Mouse (Mus musculus) C2C12 (cell line): ENCODE results near the gene Slc26a1. TPM values are rescaled to one million over a fixed set of nuclear protein-coding genes. Genes with fewer than 3 reads are reported as not detected.

ENCODE experiments used
- H3K27me3 ChIP-seq: one replicate; pipeline ENCODE4 v1.6.1; 2011; ENCODE audit not compliant: control insufficient read depth, insufficient read depth, insufficient read length
- H3K36me3 ChIP-seq: one replicate; pipeline ENCODE4 v1.6.1; 2011; ENCODE audit not compliant: control insufficient read depth, insufficient read depth
- H3K4me3 ChIP-seq: one replicate; pipeline ENCODE4 v1.5.1; 2011; ENCODE audit warnings: mild to moderate bottlenecking, control low read depth; ENCODE audit not compliant: poor library complexity, insufficient read depth, severe bottlenecking
- H3K79me2 ChIP-seq: one replicate; pipeline ENCODE4 v1.6.1; 2011; ENCODE audit not compliant: control insufficient read depth, insufficient read depth
- H3K79me3 ChIP-seq: one replicate; pipeline ENCODE4 v1.6.1; 2011; ENCODE audit warnings: low read depth, control low read depth
- H3ac ChIP-seq: one replicate; pipeline ENCODE3; 2011; ENCODE audit warnings: low read depth; ENCODE audit not compliant: control insufficient read depth, insufficient read length
- CEBPB ChIP-seq: IDR thresholded peaks from one replicate; pipeline ENCODE4 v1.6.1; 2011; ENCODE audit warnings: low read depth, mild to moderate bottlenecking, control low read depth, moderate library complexity
- CTCF ChIP-seq: IDR thresholded peaks from one replicate; pipeline ENCODE4 v1.5.1; 2011; ENCODE audit not compliant: control insufficient read depth, insufficient read depth, insufficient read length
- FOSL1 ChIP-seq: IDR thresholded peaks from one replicate; pipeline ENCODE4 v1.8.0; 2011; ENCODE audit warnings: mild to moderate bottlenecking, low read length; ENCODE audit not compliant: poor library complexity, insufficient read depth, severe bottlenecking
- MAX ChIP-seq: IDR thresholded peaks from one replicate; pipeline ENCODE4 v1.6.1; 2011; ENCODE audit warnings: mild to moderate bottlenecking, control low read depth
- MYOD1 ChIP-seq: IDR thresholded peaks from one replicate; pipeline ENCODE4 v1.6.1; 2011; ENCODE audit warnings: low read depth; ENCODE audit not compliant: control insufficient read depth, insufficient read length
- MYOG ChIP-seq: IDR thresholded peaks from one replicate; pipeline ENCODE4 v1.6.1; 2011; ENCODE audit not compliant: control insufficient read depth, insufficient read length; ENCODE audit errors: extremely low read depth
- USF1 ChIP-seq: IDR thresholded peaks from one replicate; pipeline ENCODE4 v1.6.1; 2011; ENCODE audit warnings: low read depth, mild to moderate bottlenecking, control low read depth, moderate library complexity
- polyA plus RNA-seq: library from polyadenylated mRNA; unstranded; fragments of >200 nt; fragmentation: generic; extraction: Trizol; gene quantifications from one replicate; pipeline ENCODE4 v1.2.1, GENCODE M21; 2012; ENCODE audit warnings: missing spikeins

Slc26a1 gene
- polyA plus RNA-seq, 1 experiment, result 0.11 TPM

GRCm38 (mm10) chr5:108633676-108634075 lies 41.7 kb downstream of the Slc26a1 start:
- H3K27me3 ChIP-seq, result no peaks in the 10 kb centered on the region
- no peaks in the 10 kb centered on the region for H3K36me3 ChIP-seq
- H3K4me3 ChIP-seq, result no peak overlapping the region
- no peak overlapping the region for H3ac ChIP-seq
- peaks cover 9% of the 10 kb centered on the region for H3K79me3 ChIP-seq
- peaks cover 22% of the 10 kb centered on the region for H3K79me2 ChIP-seq
- TF ChIP-seq MYOD1 (no peak), CEBPB (no peak), MYOG (no peak), USF1 (no peak), FOSL1 (no peak), CTCF (no peak), MAX (no peak)

DNA sequence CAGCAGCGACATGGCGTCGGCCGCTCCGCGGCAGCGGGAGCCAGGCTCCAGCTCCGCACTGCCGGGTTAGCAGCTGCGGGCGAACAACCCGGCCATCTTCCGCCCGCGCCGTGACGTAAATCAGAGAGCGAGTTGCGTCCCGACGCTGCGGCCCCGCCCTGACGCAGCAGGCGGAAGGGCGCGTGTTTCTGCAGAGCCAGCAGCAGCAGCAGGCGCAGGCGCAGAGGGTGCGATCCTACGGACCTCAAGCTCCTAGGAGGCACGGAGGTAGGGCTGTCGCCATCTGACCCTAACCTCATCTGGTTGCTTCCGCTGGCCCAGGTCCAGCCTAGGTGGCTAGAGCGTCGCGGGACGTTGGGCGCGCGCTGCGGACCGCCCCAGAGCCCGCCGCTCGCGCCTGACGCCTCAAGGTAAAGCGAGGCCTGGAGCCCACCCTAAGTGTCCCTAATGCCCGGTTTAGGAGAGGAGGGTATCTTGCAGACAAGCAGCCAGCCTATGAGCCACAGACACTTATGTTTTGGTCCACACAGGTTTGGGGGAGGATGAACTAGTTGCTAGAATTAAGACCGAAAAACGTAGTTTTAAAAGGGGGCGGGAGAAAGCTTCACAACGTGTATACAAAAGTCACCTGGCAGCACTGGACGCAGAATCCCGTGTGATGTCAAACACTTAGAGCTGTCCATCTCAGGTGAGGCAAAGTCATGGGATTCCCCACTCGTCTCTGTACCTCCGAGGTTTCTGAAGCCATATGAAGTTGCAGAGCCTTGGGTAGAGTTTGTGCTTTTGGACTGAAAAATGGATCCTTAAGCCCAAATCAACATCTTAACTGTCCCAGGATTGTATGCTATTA lies 45.5 kb downstream of the Slc26a1 start, which contains the start of the genes Gak and Tmem175:
TSS of gene Gak (minus strand) at position 122 of the 850 bp plus-strand sequence.
TSS of gene Tmem175 (plus strand) at position 137 of the 850 bp plus-strand sequence.
- peak within 1 kb of the TSS; percentile 72 for H3K4me3 ChIP-seq
- H3K36me3 ChIP-seq, result peaks cover 10% of the 10 kb centered on the region
- H3ac ChIP-seq, result peak within 1 kb of the TSS; percentile 86
- H3K79me3 ChIP-seq, result peaks cover 46% of the 10 kb centered on the region
- H3K79me2 ChIP-seq, result peaks cover 60% of the 10 kb centered on the region
- no peak for TF ChIP-seq MYOG
- no peak for TF ChIP-seq MYOD1
- no peak for TF ChIP-seq USF1
- no peak for TF ChIP-seq CEBPB
- no peak for TF ChIP-seq MAX
- TF ChIP-seq CTCF, result no peak
- TF ChIP-seq FOSL1, result no peak
- no peaks in the 10 kb centered on the region for H3K27me3 ChIP-seq

DNA sequence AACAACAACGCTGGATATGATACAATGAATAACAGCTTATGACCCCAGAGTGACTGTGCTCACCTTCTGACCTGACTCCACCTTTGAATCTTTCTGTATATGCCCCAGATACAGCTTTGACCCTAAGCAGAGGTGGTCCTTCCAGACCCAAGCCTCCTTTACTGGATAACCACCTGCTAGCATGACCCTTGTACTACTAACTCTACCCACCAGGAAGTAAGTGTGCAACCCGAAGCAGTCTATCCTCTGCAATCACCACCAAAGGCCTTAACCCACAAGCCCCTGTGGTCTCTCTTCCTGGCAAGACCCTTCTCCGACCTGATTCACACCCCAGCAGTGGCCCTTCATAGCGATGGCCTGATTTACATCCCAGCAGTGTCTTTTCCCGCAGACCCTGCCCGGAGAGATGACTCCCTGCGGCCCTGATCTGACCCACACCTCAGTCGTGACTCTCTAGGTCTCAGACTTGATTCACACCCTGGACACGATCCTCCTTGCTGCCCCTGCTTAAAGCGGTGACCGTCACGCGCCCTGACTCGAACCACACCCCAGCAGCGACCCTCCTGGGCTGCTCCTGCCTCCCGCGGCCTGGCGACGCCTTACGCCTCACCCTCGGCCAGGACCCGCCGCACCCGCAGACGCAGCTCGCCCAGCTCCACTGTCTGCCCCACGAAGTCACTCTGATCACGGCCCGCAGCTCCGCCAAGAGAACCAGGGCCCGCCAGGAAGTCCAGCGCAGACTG lies 46.3 kb downstream of the Slc26a1 start:
- H3K79me3 ChIP-seq, result peaks cover 49% of the 10 kb centered on the region

DNA sequence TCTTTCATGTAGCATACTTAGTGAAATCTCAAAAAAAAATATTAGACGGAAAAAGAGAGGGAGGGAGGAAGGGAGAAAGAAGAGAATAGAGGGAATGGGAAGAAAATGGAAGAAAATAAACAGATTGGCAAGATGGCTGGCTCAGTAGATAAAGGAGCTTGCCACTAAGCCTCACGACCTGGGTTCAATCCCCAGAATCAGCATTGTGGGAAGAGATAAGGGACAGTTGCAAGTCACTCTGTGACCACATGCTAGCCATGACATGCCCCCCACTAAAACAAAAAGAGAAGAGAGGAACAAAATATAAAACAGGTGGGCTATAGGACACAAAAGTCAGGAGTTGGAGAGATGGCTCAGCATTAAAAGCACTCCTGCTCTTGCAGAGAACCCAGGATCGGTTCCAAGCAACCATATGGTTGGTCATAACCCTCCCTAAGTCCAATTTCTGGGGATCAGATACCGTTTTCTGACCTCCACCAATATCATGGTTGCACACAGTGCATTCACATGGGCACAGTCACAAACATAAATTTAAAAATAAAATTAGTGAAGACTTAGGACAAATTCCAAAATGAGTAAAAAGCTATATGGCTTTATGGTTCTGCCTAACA lies 49.2 kb downstream of the Slc26a1 start:
- Histone ChIP-seq H3K4me3 (no peak overlapping the region), H3ac (no peak overlapping the region), H3K79me3 (peaks cover 49% of the 10 kb centered on the region), H3K79me2 (peaks cover 95% of the 10 kb centered on the region), H3K36me3 (peaks cover 42% of the 10 kb centered on the region), H3K27me3 (no peaks in the 10 kb centered on the region)
- TF ChIP-seq FOSL1, result no peak
- no peak for TF ChIP-seq USF1
- TF ChIP-seq CTCF, result no peak

More for the DNA sequence above, 46.3 kb downstream of the Slc26a1 start:
- Histone ChIP-seq H3K4me3 (peak overlapping the region; percentile 72), H3K36me3 (peaks cover 17% of the 10 kb centered on the region), H3K79me2 (peaks cover 67% of the 10 kb centered on the region), H3ac (peak overlapping the region; percentile 85), H3K27me3 (no peaks in the 10 kb centered on the region)
- TF ChIP-seq MYOG, result no peak
- no peak for TF ChIP-seq MYOD1
- TF ChIP-seq FOSL1, result no peak
- no peak for TF ChIP-seq MAX
- TF ChIP-seq USF1, result no peak
- no peak for TF ChIP-seq CTCF
- no peak for TF ChIP-seq CEBPB

GRCm38 (mm10) chr5:108621870-108622269 lies 53.5 kb downstream of the Slc26a1 start:
- Histone ChIP-seq H3K36me3 (peaks cover 65% of the 10 kb centered on the region), H3K79me3 (peaks cover 21% of the 10 kb centered on the region), H3ac (no peak overlapping the region), H3K4me3 (no peak overlapping the region), H3K27me3 (no peaks in the 10 kb centered on the region), H3K79me2 (peaks cover 62% of the 10 kb centered on the region)
- TF ChIP-seq MYOG (no peak), FOSL1 (no peak), USF1 (no peak), CTCF (no peak), MAX (no peak), CEBPB (no peak), MYOD1 (no peak)

Other genes with a start within 250 kb of the Slc26a1 start
- 1,015 TPM for gene Atp5k, start 241.1 kb downstream of the Slc26a1 start, polyA plus RNA-seq
- 0.25 TPM for gene Mfsd7a, start 226.7 kb downstream of the Slc26a1 start, polyA plus RNA-seq
- 14.4 TPM for gene Pcgf3, start 214.3 kb downstream of the Slc26a1 start, polyA plus RNA-seq
- gene Cplx1, start 125.5 kb downstream of the Slc26a1 start, polyA plus RNA-seq, result not detected
- gene Gak, start 45.8 kb downstream of the Slc26a1 start, polyA plus RNA-seq, result 44.0 TPM
- 9.1 TPM for gene Tmem175, start 45.8 kb downstream of the Slc26a1 start, polyA plus RNA-seq
- gene Idua, start 15.2 kb downstream of the Slc26a1 start, polyA plus RNA-seq, result 1.1 TPM
- gene Dgkq, start 5.9 kb downstream of the Slc26a1 start, polyA plus RNA-seq, result 4.7 TPM
- 30.9 TPM for gene Fgfrl1, start 16.8 kb upstream of the Slc26a1 start, polyA plus RNA-seq
- not detected for gene Rnf212, start 99.4 kb upstream of the Slc26a1 start, polyA plus RNA-seq
- gene Tmed11, start 119.8 kb upstream of the Slc26a1 start, polyA plus RNA-seq, result not detected
- not detected for gene Vmn2r8, start 133.3 kb upstream of the Slc26a1 start, polyA plus RNA-seq
- gene Vmn2r9, start 177.0 kb upstream of the Slc26a1 start, polyA plus RNA-seq, result not detected